20 mouse cellular contexts compared by ENCODE assay signal in genomic region chr2:180604781-180605180, GRCm38 (mm10). TPM values are rescaled to one million over a fixed set of nuclear protein-coding genes. Genes with fewer than 3 reads are reported as not detected.
A peak's percentile ranks its signal among the peaks of the same experiment; 100 is the strongest.
DNase-seq lines count a peak whose midpoint lies in the region; ATAC-seq lines count a peak whose summit lies in the region.
"Had no signal": no experiment of that assay in that cellular context is flagged by ENCODE, and none has a peak within 500 bp of the region (broad histone marks: within the 10 kb centered on the region; RNA-seq: fewer than 3 reads in every experiment).

No protein-coding gene starts in this region.

- no peaks in the 10 kb centered on the region for H3K36me3 ChIP-seq in hindbrain, embryonic 14.5 days (replicated peaks; ENCODE audit: control insufficient read depth, insufficient read depth)
- H3K36me3 ChIP-seq in hindbrain, embryonic 12.5 days: no peaks in the 10 kb centered on the region
- peaks cover 3% of the 10 kb centered on the region; the same call in 1 of the 2 replicates for H3K36me3 ChIP-seq in neural tube, embryonic 13.5 days
- no peaks in the 10 kb centered on the region for H3K36me3 ChIP-seq in limb, embryonic 10.5 days
- H3K36me3 ChIP-seq: G1E; heart, embryonic 10.5 days had no signal

- peaks cover 14% of the 10 kb centered on the region for H3K4me1 ChIP-seq in hindbrain, embryonic 14.5 days (replicated peaks; ENCODE audit: control insufficient read depth, insufficient read depth, low read length)
- H3K4me1 ChIP-seq in hindbrain, embryonic 12.5 days: peaks cover 21% of the 10 kb centered on the region
- H3K4me1 ChIP-seq in neural tube, embryonic 13.5 days (replicated peaks): peaks cover 25% of the 10 kb centered on the region
- H3K4me1 ChIP-seq in limb, embryonic 10.5 days: peaks cover 17% of the 10 kb centered on the region; the same call in 1 of the 2 replicates

- ATAC-seq in hindbrain, embryonic 14.5 days (ENCODE audit: low FRiP score): no peak
- no peak for ATAC-seq in hindbrain, embryonic 12.5 days (ENCODE audit: low FRiP score)
- ATAC-seq in neural tube, embryonic 13.5 days (ENCODE audit: low read depth): no peak
- ATAC-seq: forebrain, postnatal 0 days; liver, postnatal 0 days had no signal

- H3K9me3 ChIP-seq in hindbrain, embryonic 14.5 days (ENCODE audit: control insufficient read depth, low read length): no peaks in the 10 kb centered on the region
- H3K9me3 ChIP-seq in hindbrain, embryonic 12.5 days (replicated peaks): no peaks in the 10 kb centered on the region
- no peaks in the 10 kb centered on the region for H3K9me3 ChIP-seq in neural tube, embryonic 13.5 days
- H3K9me3 ChIP-seq in limb, embryonic 10.5 days (replicated peaks): no peaks in the 10 kb centered on the region
- H3K9me3 ChIP-seq: G1E; heart, embryonic 10.5 days had no signal

- H3K27ac ChIP-seq in hindbrain, embryonic 14.5 days: 0 out of 2 replicates have a peak overlapping the region, but pooled peaks have one; percentile 54
- no peak overlapping the region for H3K27ac ChIP-seq in hindbrain, embryonic 12.5 days
- 0 out of 2 replicates have a peak overlapping the region, but pooled peaks have one; percentile 18 for H3K27ac ChIP-seq in neural tube, embryonic 13.5 days (replicated peaks)
- H3K27ac ChIP-seq in limb, embryonic 10.5 days: peak overlapping the region; percentile 53
- H3K27ac ChIP-seq: heart, embryonic 10.5 days had no signal

- no peak overlapping the region for H3K4me3 ChIP-seq in hindbrain, embryonic 14.5 days (replicated peaks; ENCODE audit: low read length)
- H3K4me3 ChIP-seq in hindbrain, embryonic 12.5 days: no peak overlapping the region
- H3K4me3 ChIP-seq in neural tube, embryonic 13.5 days: no peak overlapping the region
- H3K4me3 ChIP-seq in limb, embryonic 10.5 days: no peak overlapping the region
- H3K4me3 ChIP-seq: heart, embryonic 10.5 days had no signal

- H3K27me3 ChIP-seq in hindbrain, embryonic 14.5 days (ENCODE audit: control insufficient read depth, insufficient read depth, low read length): no peaks in the 10 kb centered on the region
- 0 out of 2 replicates have a peak, but pooled peaks cover 5% of the 10 kb centered on the region for H3K27me3 ChIP-seq in hindbrain, embryonic 12.5 days
- no peaks in the 10 kb centered on the region for H3K27me3 ChIP-seq in neural tube, embryonic 13.5 days
- H3K27me3 ChIP-seq in limb, embryonic 10.5 days (ENCODE audit: low read depth, poor library complexity, severe bottlenecking): peaks cover 14% of the 10 kb centered on the region

- no peak overlapping the region for H3K4me2 ChIP-seq in hindbrain, embryonic 14.5 days (replicated peaks)
- H3K4me2 ChIP-seq in hindbrain, embryonic 12.5 days (replicated peaks): no peak overlapping the region
- no peak overlapping the region for H3K4me2 ChIP-seq in neural tube, embryonic 13.5 days
- H3K4me2 ChIP-seq: midbrain, embryonic 11.5 days had no signal

- 44% methylated on average over 6 of the region's 6 CpGs for WGBS in hindbrain, embryonic 14.5 days
- WGBS in hindbrain, embryonic 12.5 days: 56% methylated on average over 6 of the region's 6 CpGs
- WGBS in neural tube, embryonic 13.5 days: 48% methylated on average over 6 of the region's 6 CpGs
- WGBS in limb, embryonic 10.5 days: 63% methylated on average over 6 of the region's 6 CpGs

- H3K9ac ChIP-seq in hindbrain, embryonic 14.5 days: no peak overlapping the region
- H3K9ac ChIP-seq in hindbrain, embryonic 12.5 days: no peak overlapping the region
- H3K9ac ChIP-seq in neural tube, embryonic 13.5 days: no peak overlapping the region
- H3K9ac ChIP-seq: forebrain, postnatal 0 days; liver, postnatal 0 days had no signal

- DNase-seq in hindbrain, embryonic 14.5 days (ENCODE audit: low spot score): no peak
- DNase-seq in neural tube, embryonic 10.5 days (ENCODE audit: extremely low spot score, low spot score): no peak
- no peak for DNase-seq in limb, embryonic 10.5 days (ENCODE audit: low spot score)
- no peak for DNase-seq in urinary bladder, adult 2 months (ENCODE audit: low spot score)
- no peak for DNase-seq in urinary bladder, postnatal 14 days (ENCODE audit: low spot score)
- DNase-seq: adrenal gland, postnatal 36 days; B cell, adult 2 months; cerebellum, postnatal 25 days; forebrain, postnatal 0 days; gastrocnemius, postnatal 14 days; heart, postnatal 4 days; kidney, adult 9 months; liver, postnatal 0 days; right cerebral cortex, postnatal 4 days; thymus, postnatal 25 days had no signal

RNA-seq across cellular contexts. Expression of gene Col9a3, which starts 7.2 kb away (rescaled TPM):
- polyA plus RNA-seq in hindbrain, embryonic 14.5 days (2014; fragmentation: Nextera tagmentation; extraction: Ambion mirVana): 61.4 and 65.7 TPM in 2 replicates
- polyA plus RNA-seq in hindbrain, embryonic 12.5 days (2016; fragmentation: Nextera tagmentation; extraction: Ambion mirVana): 171 and 195 TPM in 2 replicates
- 69.2 and 73.5 TPM in 2 replicates for polyA plus RNA-seq in neural tube, embryonic 13.5 days (2015; fragmentation: Nextera tagmentation; extraction: Ambion mirVana)
- polyA plus RNA-seq in limb, embryonic 10.5 days (2016; fragmentation: Nextera tagmentation; extraction: Ambion mirVana): 4.0 and 30.1 TPM in 2 replicates
- polyA plus RNA-seq in urinary bladder, adult 2 months (2012; rRNA removed): 1.5 and 1.7 TPM in 2 replicates

RNA-seq across cellular contexts. Expression of gene Ogfr, which starts 15.7 kb away (rescaled TPM):
- 88.4 and 90.2 TPM in 2 replicates for polyA plus RNA-seq in hindbrain, embryonic 14.5 days (2014; fragmentation: Nextera tagmentation; extraction: Ambion mirVana)
- 96.5 and 96.6 TPM in 2 replicates for polyA plus RNA-seq in hindbrain, embryonic 12.5 days (2016; fragmentation: Nextera tagmentation; extraction: Ambion mirVana)
- polyA plus RNA-seq in neural tube, embryonic 13.5 days (2015; fragmentation: Nextera tagmentation; extraction: Ambion mirVana): 79.3 and 80.9 TPM in 2 replicates
- 107 and 112 TPM in 2 replicates for polyA plus RNA-seq in limb, embryonic 10.5 days (2016; fragmentation: Nextera tagmentation; extraction: Ambion mirVana)
- 28.2 and 31.9 TPM in 2 replicates for polyA plus RNA-seq in urinary bladder, adult 2 months (2012; rRNA removed)

RNA-seq across cellular contexts. Expression of gene Mrgbp, which starts 23.7 kb away (rescaled TPM):
- polyA plus RNA-seq in hindbrain, embryonic 14.5 days (2014; fragmentation: Nextera tagmentation; extraction: Ambion mirVana): 35.4 and 38.2 TPM in 2 replicates
- polyA plus RNA-seq in hindbrain, embryonic 12.5 days (2016; fragmentation: Nextera tagmentation; extraction: Ambion mirVana): 41.7 and 43.3 TPM in 2 replicates
- polyA plus RNA-seq in neural tube, embryonic 13.5 days (2015; fragmentation: Nextera tagmentation; extraction: Ambion mirVana): 40.1 and 43.8 TPM in 2 replicates
- polyA plus RNA-seq in limb, embryonic 10.5 days (2016; fragmentation: Nextera tagmentation; extraction: Ambion mirVana): 33.8 and 38.3 TPM in 2 replicates
- polyA plus RNA-seq in urinary bladder, adult 2 months (2012; rRNA removed): 21.8 and 27.0 TPM in 2 replicates

RNA-seq across cellular contexts. Expression of gene Tcfl5, which starts 37.7 kb away (rescaled TPM):
- polyA plus RNA-seq in hindbrain, embryonic 14.5 days (2014; fragmentation: Nextera tagmentation; extraction: Ambion mirVana): 0.87 and 0.99 TPM in 2 replicates
- 0.30 and 0.44 TPM in 2 replicates for polyA plus RNA-seq in hindbrain, embryonic 12.5 days (2016; fragmentation: Nextera tagmentation; extraction: Ambion mirVana)
- 0.40 and 0.55 TPM in 2 replicates for polyA plus RNA-seq in neural tube, embryonic 13.5 days (2015; fragmentation: Nextera tagmentation; extraction: Ambion mirVana)
- 0.16 and 0.19 TPM in 2 replicates for polyA plus RNA-seq in limb, embryonic 10.5 days (2016; fragmentation: Nextera tagmentation; extraction: Ambion mirVana)
- 0.37 and 0.62 TPM in 2 replicates for polyA plus RNA-seq in urinary bladder, adult 2 months (2012; rRNA removed)
- polyA plus RNA-seq: G1E; liver, postnatal 0 days had no signal
